Mouse (Mus musculus) forebrain, postnatal 0 days (tissue): ENCODE data around the gene Tmem8. TPM values are rescaled to one million over a fixed set of nuclear protein-coding genes. Genes with fewer than 3 reads are reported as not detected.

Experiments used
- ATAC-seq: fragments of 200-750 bp; cut with Nextera tagmentation; 2 replicates; pipeline ENCODE4 v1.8.0; 2017; ENCODE audit warnings: mild to moderate bottlenecking, moderate library complexity
- DNase-seq: peaks from one replicate; pipeline ENCODE4 v3.0.0-alpha.2; 2015
- H3K27ac ChIP-seq: fragments of 300-500 bp; sonication (generic); 2 replicates; pipeline ENCODE4 v1.5.1; 2014; ENCODE audit warnings: low read depth, mild to moderate bottlenecking, antibody characterized with exemption, low read length, moderate library complexity, mixed read lengths
- H3K27me3 ChIP-seq: fragments of 300-500 bp; sonication (generic); 2 replicates; pipeline ENCODE4 v1.6.1; 2014; ENCODE audit warnings: mild to moderate bottlenecking, low read length, mixed read lengths; ENCODE audit not compliant: insufficient read depth
- H3K36me3 ChIP-seq: fragments of 300-500 bp; sonication (generic); 2 replicates; pipeline ENCODE4 v1.6.1; 2014; ENCODE audit warnings: mild to moderate bottlenecking, moderate library complexity; ENCODE audit not compliant: insufficient read depth
- H3K4me1 ChIP-seq: fragments of 300-500 bp; sonication (generic); 2 replicates; pipeline ENCODE4 v1.6.1; 2014; ENCODE audit warnings: antibody characterized with exemption; ENCODE audit not compliant: insufficient read depth
- H3K4me2 ChIP-seq: fragments of 300-500 bp; sonication (generic); 2 replicates; pipeline ENCODE4 v1.6.1; 2014; ENCODE audit warnings: low read depth, mild to moderate bottlenecking, moderate library complexity
- H3K4me3 ChIP-seq: fragments of 300-500 bp; sonication (generic); 2 replicates; pipeline ENCODE4 v1.5.1; 2014; ENCODE audit warnings: low read depth, low read length, mixed read lengths
- H3K9ac ChIP-seq: fragments of 300-500 bp; sonication (generic); 2 replicates; pipeline ENCODE4 v1.6.1; 2014; ENCODE audit warnings: mild to moderate bottlenecking
- H3K9me3 ChIP-seq: fragments of 300-500 bp; sonication (generic); 2 replicates; pipeline ENCODE4 v1.6.1; 2016; ENCODE audit warnings: low read length
- CTCF ChIP-seq: sonication (generic); IDR thresholded peaks from 2 replicates; pipeline ENCODE4 v1.5.1; 2016; ENCODE audit warnings: antibody characterized with exemption, control low read depth, low read depth
- WGBS: fragments of 180-500 bp; shearing (Covaris S2); extraction: QIAGEN DNeasy Blood & Tissue Kit; methylation state at CpG from one replicate; pipeline ENCODE4 v1.1.7; 2014; 5-methylcytosine and 5-hydroxymethylcytosine counted together
- polyA plus RNA-seq: library from polyadenylated mRNA; unstranded; fragments of >200 nt; fragmentation: Nextera tagmentation; extraction: Ambion mirVana; gene quantifications from 2 replicates; pipeline ENCODE4 v1.2.1, GENCODE M21; 2015
- total RNA-seq: library from RNA; depleted of rRNA; stranded (reverse); fragments of >200 nt; gene quantifications from 2 replicates; pipeline ENCODE4 v1.2.3, GENCODE M21; 2014

Tmem8 gene
- total and polyA plus RNA-seq, 2 experiments from 2014 or later, result 2.5 to 4.3 TPM

GRCm38 (mm10) chr17:26075246-26075645, 37.9 kb upstream of the Tmem8 start:
- Histone ChIP-seq H3K4me1 (no peaks in the 10 kb centered on the region), H3K27ac (no peak overlapping the region), H3K9me3 (no peaks in the 10 kb centered on the region), H3K4me2 (no peak overlapping the region), H3K36me3 (no peaks in the 10 kb centered on the region), H3K4me3 (no peak overlapping the region), H3K9ac (no peak overlapping the region), H3K27me3 (no peaks in the 10 kb centered on the region)
- DNase-seq (no peak), ATAC-seq (no peak)
- TF ChIP-seq CTCF, result no peak
- 65% methylated on average over 3 of the region's 3 CpGs for WGBS

GRCm38 (mm10) chr17:26078851-26079250, 34.2 kb upstream of the Tmem8 start:
- no peaks in the 10 kb centered on the region for H3K4me1 ChIP-seq
- no peak overlapping the region for H3K4me2 ChIP-seq
- H3K4me3 ChIP-seq, result no peak overlapping the region
- H3K27me3 ChIP-seq, result no peaks in the 10 kb centered on the region
- H3K9me3 ChIP-seq, result no peaks in the 10 kb centered on the region
- 0 out of 2 replicates have a peak, but pooled peaks cover 5% of the 10 kb centered on the region for H3K36me3 ChIP-seq
- H3K9ac ChIP-seq, result no peak overlapping the region
- 65% methylated on average over 2 of the region's 2 CpGs for WGBS
- ATAC-seq, result peak; percentile 87
- 0 out of 2 replicates have a peak overlapping the region, but pooled peaks have one; percentile 47 for H3K27ac ChIP-seq
- peak; percentile 75 for DNase-seq
- TF ChIP-seq CTCF, result peak; percentile 26; the same call in 1 of the 2 replicates

- no peak overlapping the region for H3K4me3 ChIP-seq
- H3K4me1 ChIP-seq, result no peaks in the 10 kb centered on the region
Measured at GRCm38 (mm10) chr17:26080867-26081266, 32.2 kb upstream of the Tmem8 start.

GRCm38 (mm10) chr17:26087059-26087564, 26.0 kb upstream of the Tmem8 start:
- TF ChIP-seq CTCF, result no peak
- no peak overlapping the region for H3K27ac ChIP-seq

More at GRCm38 (mm10) chr17:26080867-26081266, 32.2 kb upstream of the Tmem8 start:
- H3K4me2 ChIP-seq, result no peak overlapping the region
- no peak for DNase-seq
- WGBS, result 48% methylated on average over 2 of the region's 2 CpGs
- ATAC-seq, result no peak
- TF ChIP-seq CTCF, result no peak
- no peak overlapping the region for H3K9ac ChIP-seq
- 0 out of 2 replicates have a peak, but pooled peaks cover 5% of the 10 kb centered on the region for H3K36me3 ChIP-seq
- no peaks in the 10 kb centered on the region for H3K9me3 ChIP-seq
- H3K27ac ChIP-seq, result no peak overlapping the region
- H3K27me3 ChIP-seq, result no peaks in the 10 kb centered on the region

GRCm38 (mm10) chr17:26089905-26090632, 23.0 kb upstream of the Tmem8 start, which contains the start of gene Decr2:
TSS of gene Decr2 (minus strand) at chr17:26090337.
- Histone ChIP-seq H3K9me3 (no peaks in the 10 kb centered on the region), H3K27ac (peak within 1 kb of the TSS; percentile 67), H3K4me2 (peak within 1 kb of the TSS; percentile 85), H3K27me3 (no peaks in the 10 kb centered on the region), H3K4me1 (no peaks in the 10 kb centered on the region), H3K36me3 (no peaks in the 10 kb centered on the region; the same call in 1 of the 2 replicates), H3K4me3 (peak within 1 kb of the TSS; percentile 65), H3K9ac (peak within 1 kb of the TSS; percentile 66)
- peak; percentile 92 for TF ChIP-seq CTCF
- ATAC-seq (peak; percentile 88), DNase-seq (peak; percentile 93)
- WGBS, result 3% methylated on average over 32 of the region's 32 CpGs

More at GRCm38 (mm10) chr17:26087059-26087564, 26.0 kb upstream of the Tmem8 start:
- H3K4me1 ChIP-seq, result no peaks in the 10 kb centered on the region
- 92% methylated on average over 9 of the region's 9 CpGs for WGBS
- H3K4me2 ChIP-seq, result no peak overlapping the region
- DNase-seq, result no peak
- H3K27me3 ChIP-seq, result no peaks in the 10 kb centered on the region
- H3K36me3 ChIP-seq, result no peaks in the 10 kb centered on the region; the same call in 1 of the 2 replicates
- ATAC-seq, result no peak
- H3K4me3 ChIP-seq, result no peak overlapping the region
- no peak overlapping the region for H3K9ac ChIP-seq
- no peaks in the 10 kb centered on the region for H3K9me3 ChIP-seq

- no peak for DNase-seq
- H3K4me3 ChIP-seq, result peak overlapping the region; percentile 54
- no peak for TF ChIP-seq CTCF
- H3K9me3 ChIP-seq, result no peaks in the 10 kb centered on the region
- peak overlapping the region; percentile 70 for H3K9ac ChIP-seq
- H3K36me3 ChIP-seq, result no peaks in the 10 kb centered on the region; the same call in 1 of the 2 replicates
- peak overlapping the region; percentile 66; the same call in 1 of the 2 replicates for H3K27ac ChIP-seq
- no peak for ATAC-seq
- 30% methylated on average over 9 of the region's 9 CpGs for WGBS
- no peaks in the 10 kb centered on the region for H3K4me1 ChIP-seq
- peak overlapping the region; percentile 88 for H3K4me2 ChIP-seq
- H3K27me3 ChIP-seq, result no peaks in the 10 kb centered on the region
Measured at GRCm38 (mm10) chr17:26094531-26095110, 18.5 kb upstream of the Tmem8 start.
